Comparison of ENCODE assay signal across 1 mouse cellular context in the genomic region with DNA sequence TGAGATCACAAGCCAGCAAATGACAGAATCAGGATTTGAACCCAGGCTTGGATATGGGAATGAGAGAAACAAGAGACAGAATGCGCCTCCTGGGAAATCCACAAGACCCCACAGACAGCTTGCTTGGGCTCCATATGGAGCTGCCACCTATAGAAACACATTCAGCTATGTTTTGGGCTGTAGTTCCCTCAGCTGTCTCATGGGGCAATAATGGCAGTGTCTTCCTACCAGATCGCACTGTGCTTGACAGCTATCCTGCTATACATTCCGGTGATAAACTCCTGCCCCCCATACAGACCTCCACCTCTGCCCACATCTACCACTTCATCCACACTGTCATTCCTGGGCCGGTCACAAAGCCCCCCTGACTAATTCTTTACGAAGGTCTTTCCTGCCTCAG.
TF ChIP-seq lines count a peak whose summit lies in the region.

No protein-coding gene starts in this region.

TF ChIP-seq in CH12.LX, 34 proteins besides CTCF, POLR2A, EP300 and RAD21:
- no peak; the same call in 1 of the 2 replicates for TF ChIP-seq SMC3 (IDR thresholded peaks at IDR 0.05; ENCODE audit: low read depth, low read length)
- no peak for TF ChIP-seq MXI1 (IDR thresholded peaks at IDR 0.05; ENCODE audit: low read depth, low read length)
- TF ChIP-seq MAX (IDR thresholded peaks at IDR 0.05; ENCODE audit: low read length) = no peak
- TF ChIP-seq ELF1 (IDR thresholded peaks at IDR 0.05; ENCODE audit: low read depth, low read length) = no peak
- TF ChIP-seq JUND (conservative IDR thresholded peaks at IDR 0.05; ENCODE audit: low read depth, low read length) = no peak
- TF ChIP-seq CHD1 (IDR thresholded peaks at IDR 0.05; ENCODE audit: low read depth, low read length) = no peak
- no peak for TF ChIP-seq USF1 (IDR thresholded peaks at IDR 0.05; ENCODE audit: low read depth, low read length)
- TF ChIP-seq SIN3A (IDR thresholded peaks at IDR 0.05; ENCODE audit: low read length) = no peak
- no peak for TF ChIP-seq GABPA (IDR thresholded peaks at IDR 0.05; ENCODE audit: insufficient replicate concordance, low read depth, low read length)
- TF ChIP-seq MAZ (IDR thresholded peaks at IDR 0.05; ENCODE audit: low read depth, low read length) = no peak
- TF ChIP-seq MEF2A (IDR thresholded peaks at IDR 0.05; ENCODE audit: borderline replicate concordance, low read depth, low read length) = no peak
- TF ChIP-seq MAFK (IDR thresholded peaks at IDR 0.05; ENCODE audit: insufficient replicate concordance, low read length) = no peak
- no peak for TF ChIP-seq MYC (IDR thresholded peaks at IDR 0.05; ENCODE audit: low read depth, low read length)
- TF ChIP-seq IRF4 (IDR thresholded peaks at IDR 0.05; ENCODE audit: low read depth, low read length) = no peak
- no peak for TF ChIP-seq UBTF (IDR thresholded peaks at IDR 0.05; ENCODE audit: low read depth, low read length)
- no peak for TF ChIP-seq JUN (IDR thresholded peaks at IDR 0.05; ENCODE audit: insufficient read depth, low read depth, low read length)
- no peak for TF ChIP-seq PAX5 (IDR thresholded peaks at IDR 0.05; ENCODE audit: low read length)
- TF ChIP-seq NRF1 (IDR thresholded peaks at IDR 0.05; ENCODE audit: low read depth, low read length) = no peak
- TF ChIP-seq TCF12 (IDR thresholded peaks at IDR 0.05; ENCODE audit: low read depth, low read length) = no peak
- no peak for TF ChIP-seq BHLHE40 (IDR thresholded peaks at IDR 0.05; ENCODE audit: low read depth, low read length)
